Mouse (Mus musculus) activated CD4-positive, CD25-positive, alpha-beta regulatory T cell, adult 9 weeks (primary cell): ENCODE data around the gene Dtnbp1. TPM values are rescaled to one million over a fixed set of nuclear protein-coding genes. Genes with fewer than 3 reads are reported as not detected.

Experiments used
- polyA plus RNA-seq: library from polyadenylated mRNA; unstranded; fragments of 100-300 nt; shearing (Covaris generic); gene quantifications from one replicate; pipeline ENCODE4 v1.2.1, GENCODE M21; 2017

The Dtnbp1 gene
- polyA plus RNA-seq, result 10.3 TPM

DNA sequence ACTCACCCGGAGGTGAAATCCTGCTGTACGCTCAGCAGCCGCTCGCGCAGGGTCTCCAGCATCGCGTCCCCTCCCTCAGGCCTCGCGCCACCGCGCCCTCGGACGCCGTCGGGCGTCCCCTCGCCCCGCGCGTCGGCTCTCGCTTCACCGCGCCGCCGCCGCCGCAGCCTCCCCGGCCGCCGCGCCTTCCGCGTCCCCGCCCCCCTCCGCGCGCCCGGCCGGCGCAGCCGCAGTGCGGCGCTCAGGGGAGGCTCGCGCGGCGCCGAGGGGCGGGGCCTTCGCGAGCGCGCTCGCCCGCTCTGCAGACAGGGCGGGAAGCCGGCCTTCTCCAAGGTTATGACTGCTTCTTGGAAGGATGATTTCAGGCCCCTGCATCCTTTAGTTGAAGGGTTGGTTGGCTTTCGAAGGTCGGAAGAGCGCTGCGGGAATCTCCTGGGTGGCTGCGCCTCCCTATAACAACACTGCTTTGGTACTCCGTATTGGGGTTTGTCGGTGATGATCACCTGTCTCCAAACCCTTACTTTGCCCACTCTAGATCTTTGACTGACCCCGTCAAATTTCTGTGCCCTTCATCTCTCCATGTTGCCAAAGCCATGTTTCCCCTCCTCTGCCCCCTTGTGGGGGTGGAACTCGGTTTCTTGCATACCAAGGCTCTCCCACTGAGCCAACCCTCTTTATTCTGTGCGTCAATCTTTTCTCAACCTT, at the start of gene Dtnbp1:
Dtnbp1 (minus strand) TSS at position 237 of the 705 bp plus-strand sequence.

Other genes with a start within 250 kb of the Dtnbp1 start
- gene Gm9817, start 76.5 kb upstream of the Dtnbp1 start, polyA plus RNA-seq, result not detected